Mouse (Mus musculus): ENCODE data around the gene Smim6.

The Smim6 gene

DNA sequence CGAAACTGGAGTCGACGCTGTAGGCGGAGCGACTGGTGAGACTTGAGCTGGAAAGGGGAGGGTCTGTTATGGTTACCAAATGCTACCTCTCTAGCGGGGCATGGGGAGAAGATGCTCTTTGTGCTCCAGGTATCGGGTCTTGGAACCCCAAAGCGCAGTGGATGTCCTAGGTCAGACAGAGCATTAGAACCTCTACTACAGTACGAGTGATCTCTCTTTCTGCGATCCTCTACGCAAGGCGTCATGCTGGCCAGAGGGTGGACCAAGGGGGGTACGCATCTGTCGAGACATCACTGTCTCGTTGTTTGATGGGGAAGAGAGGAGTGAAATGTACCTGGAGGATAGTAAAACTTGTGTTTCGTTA lies 21.9 kb downstream of the Smim6 start:
- DNase-seq (ENCODE audit: low read depth, low spot score): no peak

- DNase-seq (ENCODE audit: low read depth, low spot score): peak; percentile 75
Measured at GRCm38 (mm10) chr11:115939690-115940329, 28.0 kb downstream of the Smim6 start.

GRCm38 (mm10) chr11:115941980-115942379 lies 30.2 kb downstream of the Smim6 start:
- DNase-seq (ENCODE audit: low read depth, low spot score): no peak

DNA sequence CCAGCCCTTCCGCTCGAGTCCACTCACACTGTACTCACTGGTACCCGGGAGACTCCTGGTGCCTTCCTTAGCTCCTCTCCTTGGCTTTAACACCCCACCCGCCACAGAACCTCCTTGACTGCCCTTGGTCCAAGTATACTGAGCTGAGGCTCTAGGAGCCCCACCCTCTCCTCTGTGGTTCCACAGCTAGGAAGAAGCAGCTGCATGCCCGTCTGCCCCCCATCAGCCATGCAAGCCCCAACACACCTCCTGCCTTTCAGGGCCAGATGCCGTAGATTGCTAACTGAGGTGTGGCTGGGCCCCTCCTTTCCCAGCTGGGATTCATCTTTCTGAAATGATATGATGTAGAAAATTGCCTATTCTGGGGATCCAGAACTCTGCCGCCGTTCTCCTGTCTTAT lies 33.4 kb downstream of the Smim6 start:
- no peak for DNase-seq (ENCODE audit: low read depth, low spot score)

- no peak for DNase-seq (ENCODE audit: low read depth, low spot score)
Measured at GRCm38 (mm10) chr11:115946221-115946828, 34.5 kb downstream of the Smim6 start.

DNA sequence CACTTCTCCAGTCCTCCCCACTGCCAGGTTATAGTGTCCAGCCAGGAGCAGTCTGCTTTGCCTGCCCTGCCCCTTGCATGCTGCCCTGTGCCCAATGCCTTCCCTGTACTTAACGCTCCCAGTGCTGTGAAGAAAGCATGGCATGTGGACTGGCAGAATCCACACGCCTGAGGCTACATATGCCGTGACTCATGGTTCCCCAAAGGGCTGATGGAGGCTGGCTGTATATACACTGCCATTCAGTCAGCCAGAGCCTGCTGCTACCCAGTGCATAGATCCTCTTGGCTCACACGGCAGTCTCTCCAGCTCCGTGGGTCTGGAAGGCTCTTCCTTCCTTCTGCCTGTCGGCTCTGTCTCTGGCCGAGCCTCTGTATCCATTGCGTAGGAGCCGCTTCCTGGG lies 36.5 kb downstream of the Smim6 start:
- no peak for DNase-seq (ENCODE audit: low read depth, low spot score)

- DNase-seq (ENCODE audit: low read depth, low spot score): no peak
Measured at GRCm38 (mm10) chr11:115950719-115951118, 38.9 kb downstream of the Smim6 start.

GRCm38 (mm10) chr11:115954712-115955111 lies 42.9 kb downstream of the Smim6 start:
- DNase-seq (ENCODE audit: low read depth, low spot score): peak; percentile 59

- peak; percentile 43 for DNase-seq (ENCODE audit: low read depth, low spot score)
Measured at GRCm38 (mm10) chr11:115955195-115955858, 43.5 kb downstream of the Smim6 start.

- no peak for DNase-seq (ENCODE audit: low read depth, low spot score)
Measured at GRCm38 (mm10) chr11:115956453-115956852, 44.6 kb downstream of the Smim6 start.

- no peak for DNase-seq (ENCODE audit: low read depth, low spot score)
Measured at GRCm38 (mm10) chr11:115957971-115958370, 46.2 kb downstream of the Smim6 start.

DNA sequence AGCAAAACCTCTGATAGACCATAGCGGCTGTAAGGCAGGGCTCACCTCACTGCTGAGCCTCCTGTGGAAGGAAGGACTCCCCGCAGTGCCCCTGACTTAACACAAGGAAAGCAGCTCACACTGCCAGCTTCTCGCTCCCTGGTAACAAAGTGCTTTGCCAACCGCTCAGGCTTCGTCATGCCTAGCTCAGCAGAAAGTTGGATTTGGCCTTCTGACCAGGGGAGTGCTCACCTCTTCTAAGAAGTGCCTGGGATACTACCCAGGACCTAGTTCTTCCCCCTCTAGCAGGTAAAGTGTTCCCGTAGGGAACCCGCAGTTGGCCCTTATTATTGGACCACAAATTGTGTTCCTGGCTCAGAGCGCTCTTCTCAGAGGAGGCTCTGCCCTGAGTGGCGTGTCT lies 47.2 kb downstream of the Smim6 start:
- DNase-seq (ENCODE audit: low read depth, low spot score): no peak

DNA sequence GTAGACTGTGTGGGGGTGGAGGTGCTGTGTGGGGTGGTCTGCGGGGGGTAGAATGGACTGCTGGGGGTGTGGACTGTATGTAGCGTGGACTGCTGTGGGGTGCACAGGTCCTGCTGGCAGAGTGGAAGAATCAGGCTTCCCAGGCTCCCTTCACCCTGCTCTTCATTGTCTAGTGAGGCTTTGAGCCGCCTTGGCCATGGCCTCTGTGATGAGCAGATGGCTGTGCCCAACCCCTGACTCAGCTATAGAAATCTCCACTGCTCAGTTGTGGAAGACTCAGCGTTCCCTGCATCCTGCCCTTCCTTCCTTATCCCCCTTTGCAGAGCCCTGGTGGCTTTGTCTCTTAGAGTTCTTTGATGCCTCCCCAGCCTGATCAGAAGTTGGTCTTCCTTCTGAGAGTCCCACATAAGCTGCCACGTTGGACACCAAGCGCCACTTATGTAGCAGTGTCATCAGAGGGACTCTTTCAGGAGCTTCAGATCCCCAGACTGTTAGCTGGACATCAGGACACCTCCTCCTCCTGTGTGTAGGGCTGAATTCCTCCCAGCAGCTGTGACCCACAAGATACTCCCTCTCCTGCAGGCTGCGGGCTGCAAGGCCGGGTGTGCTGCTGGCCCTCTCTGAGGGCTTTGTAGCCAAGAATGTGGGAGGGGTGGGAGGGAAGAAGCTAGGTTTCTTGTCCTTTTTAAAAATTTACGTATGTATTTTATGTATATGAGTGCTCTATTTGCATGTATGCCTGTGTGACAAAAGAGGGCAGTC lies 51.0 kb downstream of the Smim6 start:
- DNase-seq (ENCODE audit: low read depth, low spot score): no peak

All from CD4-positive helper T cell, adult 2 months (primary cell).